Mouse (Mus musculus): ENCODE measurements around the gene Cpt1a. TPM values are rescaled to one million over a fixed set of nuclear protein-coding genes. Genes with fewer than 3 reads are reported as not detected.

Gene Cpt1a
- total RNA-seq (2021) (100 to 1,000 TPM; 214 to 344 TPM), polyA plus RNA-seq (2012; rRNA removed) (360 and 463 TPM in 2 replicates)
- long read RNA-seq, full-length matches to known transcripts, result 68 of 104 reads
- long read RNA-seq, partial matches to known transcripts, result 20 of 104 reads
- long read RNA-seq, other reads (novel, unspliced or antisense), result 16 of 104 reads

DNA sequence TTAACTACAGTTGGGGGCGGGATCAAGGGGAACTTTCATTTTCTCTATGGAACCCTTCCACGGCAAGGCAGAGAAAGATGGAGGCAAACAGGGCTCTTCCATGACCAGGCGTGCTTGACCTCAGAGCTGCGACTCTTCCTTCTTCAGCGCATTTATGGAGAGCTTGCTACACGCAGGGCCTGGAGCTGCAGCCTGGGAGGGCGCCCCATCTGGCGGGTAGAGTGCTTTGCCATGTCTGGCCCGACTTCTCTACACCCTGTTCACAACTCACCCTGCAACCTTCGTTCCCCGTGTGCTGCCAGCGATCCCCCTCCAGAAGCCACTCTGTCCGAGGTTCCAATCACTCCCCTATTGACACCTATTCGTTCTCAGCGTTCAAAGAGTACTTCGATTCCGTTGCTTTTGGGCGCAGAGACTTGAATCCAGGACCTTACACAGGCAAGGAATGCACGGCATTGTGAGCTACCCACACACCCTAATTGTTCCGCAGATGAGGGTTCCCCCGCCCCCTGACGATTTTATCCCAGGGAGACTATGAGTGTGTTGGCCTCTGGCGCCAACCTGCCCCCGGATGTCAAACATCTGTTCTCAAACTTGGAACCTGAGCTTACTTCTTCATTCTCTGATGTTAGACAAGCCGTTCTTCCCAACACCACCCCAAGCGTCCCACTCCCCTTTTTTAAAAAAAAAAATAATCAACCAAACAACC is at the start of gene Cpt1a:
Gene Cpt1a (plus strand): TSS at position 74 of the 709 bp plus-strand sequence.
- DNase-seq, result peak; percentile 79

DNA sequence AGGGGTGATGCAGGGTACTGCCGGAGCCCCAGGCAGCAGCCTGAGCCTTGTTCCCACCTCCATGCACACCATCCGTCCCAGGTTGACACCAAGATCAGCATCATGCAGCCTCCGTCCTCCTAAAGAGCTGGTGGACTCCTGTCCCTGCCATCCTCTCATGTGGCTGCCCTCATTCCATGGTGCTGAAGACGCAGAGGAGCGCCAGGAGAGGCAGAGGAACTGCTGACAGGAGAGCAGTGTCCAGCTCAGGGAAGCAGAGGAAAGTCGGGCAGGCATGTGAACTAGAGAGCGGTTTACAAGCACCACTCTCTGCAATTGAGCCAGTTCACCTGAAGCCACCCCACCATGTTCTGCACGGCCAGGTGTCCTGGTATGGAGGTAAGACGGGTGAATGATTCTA is 48.8 kb upstream of the Cpt1a start:
- no peak for DNase-seq

DNA sequence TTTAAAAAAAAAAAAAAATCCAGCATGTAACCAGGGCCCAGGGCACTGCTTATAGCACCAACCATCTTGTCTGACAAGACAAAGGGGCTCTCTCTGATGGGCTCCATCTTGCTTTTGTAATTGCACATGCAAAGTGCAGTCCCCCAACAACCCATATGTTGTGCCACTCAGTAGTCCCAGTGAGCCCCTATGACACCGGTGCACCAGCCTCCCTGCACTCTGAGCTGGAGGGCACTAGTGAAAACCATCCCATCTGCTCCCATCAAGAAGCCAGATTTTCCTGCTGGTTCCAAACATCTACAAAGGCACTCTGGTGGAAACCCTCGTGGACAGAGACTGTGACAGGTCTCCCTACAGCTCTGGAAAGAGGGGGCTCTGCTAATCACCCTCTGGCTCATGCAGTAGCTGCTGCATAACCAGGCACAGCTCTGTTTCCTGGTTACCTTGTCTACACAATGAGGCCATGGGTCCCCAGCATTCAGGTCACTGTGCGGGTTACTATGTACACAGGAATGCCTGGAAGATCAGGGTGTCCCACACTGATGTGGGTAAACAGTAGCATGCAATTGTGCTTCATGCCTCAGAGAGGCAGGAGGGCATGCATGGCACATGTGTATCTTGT is 46.3 kb upstream of the Cpt1a start:
- no peak for DNase-seq

DNA sequence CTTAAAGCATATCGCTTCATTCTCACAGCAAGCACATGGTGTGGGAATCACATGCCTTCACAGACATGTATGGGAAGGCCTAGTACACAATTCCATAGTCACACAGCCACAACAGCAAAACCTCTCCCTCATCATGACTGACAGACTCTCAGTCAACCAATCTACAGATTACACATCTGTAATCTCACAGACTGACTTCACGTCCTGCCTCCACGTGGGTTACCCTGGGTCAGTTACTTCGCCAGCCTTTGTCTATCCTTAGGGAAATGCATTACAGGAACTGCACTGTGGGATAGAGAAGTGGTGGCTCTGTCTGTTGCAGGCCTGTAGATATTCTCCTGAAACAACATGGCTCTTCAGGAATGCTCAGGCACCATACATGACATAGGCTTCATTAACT is 40.2 kb upstream of the Cpt1a start:
- DNase-seq, result no peak

DNA sequence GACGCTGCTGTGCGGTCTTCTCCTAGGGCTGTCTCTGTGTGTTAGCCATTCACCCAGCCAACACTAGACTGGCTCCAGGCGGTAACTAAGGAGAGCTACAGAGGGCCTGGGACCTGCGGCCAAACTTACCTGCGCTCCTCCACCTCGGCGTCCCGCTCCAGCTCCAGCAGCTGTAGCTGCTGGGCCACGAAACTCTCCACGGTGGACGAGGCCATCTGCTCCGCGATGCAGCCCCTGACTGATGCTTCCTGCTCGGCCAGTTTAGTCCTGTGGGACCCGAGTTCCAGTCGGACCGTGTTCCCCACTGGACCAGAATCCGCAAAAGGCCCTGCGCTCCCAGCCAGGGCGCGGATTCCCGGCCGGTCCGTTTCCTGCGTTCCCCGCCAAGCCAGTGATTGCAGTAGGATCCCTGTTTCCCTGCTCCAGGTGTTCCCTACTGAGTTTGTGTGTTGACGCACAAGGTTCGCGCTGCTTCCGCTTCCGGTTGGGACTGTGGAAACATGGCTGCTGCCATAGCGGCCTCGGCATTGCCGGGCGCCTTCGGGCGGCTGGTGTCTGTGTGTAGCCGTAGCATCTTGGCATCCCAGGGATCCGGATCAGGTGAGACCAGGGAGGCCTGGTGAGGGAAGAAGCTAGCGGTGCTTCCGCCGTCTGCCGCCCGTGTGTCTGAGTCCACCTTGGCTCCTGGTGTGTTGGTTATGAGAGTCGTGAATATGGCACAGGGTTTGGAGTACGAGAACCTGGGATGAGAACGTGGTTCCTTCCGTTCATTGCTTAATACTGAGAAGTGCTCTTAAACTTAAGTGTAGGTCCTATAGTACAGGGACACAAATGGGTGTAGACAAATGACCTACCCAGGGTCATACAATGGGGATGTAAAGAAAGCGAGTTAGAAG is 39.3 kb upstream of the Cpt1a start, which contains the start of the genes Mrpl21 and Ighmbp2:
Gene Mrpl21 (plus strand): TSS at position 330 of the 896 bp plus-strand sequence.
Gene Ighmbp2 (minus strand): TSS at position 446 of the 896 bp plus-strand sequence.
- DNase-seq, result peak; percentile 92

DNA sequence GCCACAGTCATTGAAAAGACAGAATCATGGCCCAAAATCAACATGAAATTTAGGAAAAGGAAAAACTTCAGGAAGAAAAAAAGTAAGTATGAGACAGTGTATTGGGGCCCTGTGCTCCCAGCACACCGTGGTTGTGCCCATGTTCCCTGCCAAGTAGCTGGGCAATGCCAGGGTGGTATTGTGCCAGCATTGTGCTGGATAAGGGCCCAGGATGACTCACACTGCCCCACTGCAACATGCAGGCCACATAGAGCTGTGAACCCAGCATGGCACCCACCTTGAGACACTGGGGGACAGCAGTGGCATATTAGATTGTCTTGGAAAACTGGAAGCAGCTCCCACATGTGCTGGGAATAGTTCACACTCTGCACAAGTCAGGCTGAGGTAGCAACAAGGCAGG is 33.1 kb upstream of the Cpt1a start:
- peak; percentile 65 for DNase-seq

DNA sequence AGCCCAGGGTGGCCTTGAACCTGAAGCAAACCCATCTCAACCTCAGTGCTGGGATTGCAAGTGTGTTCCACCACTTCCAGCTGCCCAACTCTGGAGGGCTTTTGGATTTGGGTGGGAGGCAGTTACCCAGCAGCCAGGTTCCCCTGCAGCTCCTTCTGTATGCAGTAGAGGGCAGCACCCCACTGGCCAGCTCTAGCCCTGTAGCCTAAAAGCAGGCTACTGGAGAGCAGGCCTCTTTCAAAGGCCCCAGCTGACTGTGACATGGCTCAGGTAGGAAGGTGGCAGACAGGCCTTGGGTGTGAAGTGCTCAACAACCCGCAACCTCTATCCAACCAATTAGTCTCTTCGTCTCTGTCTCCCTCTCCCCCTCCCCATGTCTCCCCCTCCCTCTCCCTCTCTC is 30.1 kb upstream of the Cpt1a start:
- peak; percentile 66 for DNase-seq

DNA sequence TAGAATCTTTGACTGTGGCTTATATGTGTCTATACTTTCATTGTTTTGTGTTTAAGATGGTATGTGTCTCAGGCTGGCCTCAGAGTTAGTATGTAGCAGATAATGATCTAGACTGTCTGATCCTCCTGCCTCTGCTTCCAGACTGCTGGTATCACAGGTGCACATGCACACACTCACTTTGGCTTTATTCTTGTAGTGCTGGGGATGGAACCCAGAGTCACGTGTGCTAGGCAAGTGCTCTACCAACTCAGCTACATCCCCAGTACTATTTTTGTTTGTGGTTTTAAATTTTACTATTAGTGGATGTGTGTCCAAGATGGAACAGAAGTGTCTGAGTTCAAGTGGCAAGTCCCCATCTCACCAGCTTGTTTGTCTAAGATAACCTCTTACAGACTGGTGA is 29.1 kb upstream of the Cpt1a start:
- DNase-seq, result no peak

DNA sequence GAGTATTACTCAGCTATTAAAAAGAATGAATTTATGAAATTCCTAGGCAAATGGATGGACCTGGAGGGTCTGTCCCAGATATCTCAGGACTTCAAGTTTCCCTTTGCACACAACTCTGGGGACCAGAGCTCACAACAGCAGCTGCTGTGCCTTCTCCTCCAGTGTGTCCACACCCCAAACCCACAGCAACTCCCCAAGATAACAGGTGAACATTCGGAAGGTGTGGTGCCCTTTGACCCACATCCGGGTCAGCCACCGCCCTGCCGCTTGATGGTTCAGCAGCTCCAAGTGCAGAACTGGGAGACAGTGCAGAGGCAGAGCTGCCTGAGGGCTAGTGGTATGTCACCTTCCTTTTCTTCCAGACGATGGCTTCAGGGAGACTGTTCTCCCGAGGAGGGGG is 26.9 kb upstream of the Cpt1a start:
- no peak for DNase-seq

DNA sequence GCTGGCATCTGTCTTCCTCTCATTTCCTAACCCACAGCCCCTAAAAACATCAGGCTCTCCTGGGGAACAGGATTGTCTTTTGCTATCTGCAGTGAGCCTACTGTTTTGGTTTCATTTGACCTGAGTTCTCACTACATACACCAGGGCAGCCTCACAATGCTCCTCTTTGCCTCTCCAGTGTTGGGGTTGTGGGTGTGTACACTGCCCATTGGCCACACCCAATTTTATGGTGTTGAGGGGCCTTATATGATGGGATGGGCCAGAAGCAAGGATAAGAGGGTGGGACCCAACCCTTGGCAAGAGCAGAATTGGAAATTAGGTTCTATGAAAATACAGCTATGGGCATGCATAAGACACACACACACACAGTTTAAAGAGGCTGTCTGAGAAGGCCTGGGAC is 25.1 kb upstream of the Cpt1a start:
- DNase-seq, result no peak

DNA sequence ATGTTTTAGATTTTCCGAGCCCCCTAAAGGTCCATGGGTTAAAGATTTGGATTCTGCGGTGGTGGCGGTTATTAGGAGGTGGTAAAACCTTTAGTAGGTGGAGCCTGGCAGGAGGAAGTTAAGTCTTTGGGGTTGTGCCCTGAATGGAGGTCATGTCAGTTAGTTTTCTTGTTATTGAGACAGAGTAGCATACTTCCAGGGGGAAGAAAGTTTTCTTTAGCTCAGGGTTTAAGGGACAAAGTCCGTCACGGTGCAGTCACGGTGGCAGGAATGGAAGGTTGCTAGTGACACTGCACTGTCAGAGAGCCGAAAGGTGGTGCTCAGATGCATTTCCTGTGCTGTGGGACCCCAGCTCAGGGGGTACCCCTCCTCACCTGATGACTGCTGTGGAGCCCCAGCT is 24.4 kb upstream of the Cpt1a start:
- no peak for DNase-seq

DNA sequence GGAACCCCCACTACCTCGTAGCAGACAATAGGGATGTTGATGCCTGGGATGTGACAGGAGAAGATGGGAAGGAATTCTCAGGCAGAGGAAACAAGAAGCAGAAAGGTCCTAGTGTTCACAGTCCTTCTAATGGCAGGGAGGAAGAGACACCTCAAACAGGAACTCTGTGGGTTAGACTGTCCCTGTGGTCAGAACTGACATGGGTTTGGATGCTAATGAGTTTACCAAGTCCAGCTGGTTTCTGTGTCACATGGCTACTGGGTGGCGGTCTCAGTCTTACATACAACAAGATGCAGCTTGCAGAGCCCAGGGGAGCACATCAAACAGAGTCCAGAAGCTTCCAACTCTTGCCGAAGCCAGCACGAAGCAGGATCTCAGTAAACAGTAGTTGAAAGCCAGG is 18.1 kb upstream of the Cpt1a start:
- no peak for DNase-seq

DNA sequence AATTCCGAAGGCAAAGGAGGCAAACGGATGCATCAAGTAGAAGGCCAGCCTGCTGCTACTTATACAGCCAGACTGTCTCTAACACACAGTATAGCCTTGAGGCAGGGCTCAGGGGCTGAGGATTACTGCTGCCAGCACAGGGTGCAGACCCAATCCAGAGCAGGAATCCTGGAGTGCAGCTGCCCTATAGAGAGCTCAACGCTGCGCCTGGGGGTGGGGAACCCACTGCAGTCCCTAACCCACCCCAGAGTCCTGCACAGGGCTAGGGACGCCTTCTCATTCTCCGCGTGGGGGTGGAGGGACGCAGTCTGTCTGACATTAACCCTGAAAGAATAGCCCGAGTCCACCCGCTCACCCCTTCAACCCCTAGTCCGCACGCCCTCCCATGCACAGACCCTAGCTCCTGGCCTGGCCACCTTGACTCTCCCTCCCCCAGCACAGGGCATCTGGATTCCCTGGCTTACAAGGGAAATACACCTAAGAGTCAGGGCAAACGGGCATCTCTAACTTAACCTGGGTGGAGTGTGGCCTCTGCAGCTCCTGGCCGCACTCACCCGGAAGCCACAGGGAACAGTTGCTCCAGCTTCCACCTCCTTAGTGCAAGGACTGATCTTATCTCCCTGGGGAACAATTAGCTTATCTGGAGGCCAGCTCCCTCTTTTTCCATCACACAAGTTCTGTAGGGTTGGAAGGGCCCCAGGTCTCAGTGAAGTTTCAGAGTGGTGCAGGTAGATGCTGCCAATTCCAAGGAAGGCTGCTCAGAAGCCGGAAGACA is 14.8 kb upstream of the Cpt1a start:
- no peak for DNase-seq

DNA sequence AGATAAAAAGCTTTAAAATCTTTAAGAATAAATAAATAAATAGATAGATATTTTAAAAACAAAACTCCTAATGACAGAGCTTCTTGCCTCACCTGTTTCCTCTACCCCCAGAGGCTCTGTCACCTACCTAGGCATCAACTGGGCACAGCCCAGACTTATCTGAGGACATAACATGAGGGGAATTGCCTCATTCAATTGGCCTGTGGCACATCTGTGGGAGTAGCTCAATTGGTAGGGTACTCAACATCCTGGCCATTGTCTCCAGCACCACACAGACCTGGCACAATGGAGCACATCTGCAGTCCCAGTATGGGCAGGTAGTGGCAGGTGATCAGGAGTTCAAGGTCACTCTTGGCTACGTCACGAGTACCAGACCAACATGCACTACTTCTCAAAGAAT is 2.8 kb upstream of the Cpt1a start:
- no peak for DNase-seq

DNA sequence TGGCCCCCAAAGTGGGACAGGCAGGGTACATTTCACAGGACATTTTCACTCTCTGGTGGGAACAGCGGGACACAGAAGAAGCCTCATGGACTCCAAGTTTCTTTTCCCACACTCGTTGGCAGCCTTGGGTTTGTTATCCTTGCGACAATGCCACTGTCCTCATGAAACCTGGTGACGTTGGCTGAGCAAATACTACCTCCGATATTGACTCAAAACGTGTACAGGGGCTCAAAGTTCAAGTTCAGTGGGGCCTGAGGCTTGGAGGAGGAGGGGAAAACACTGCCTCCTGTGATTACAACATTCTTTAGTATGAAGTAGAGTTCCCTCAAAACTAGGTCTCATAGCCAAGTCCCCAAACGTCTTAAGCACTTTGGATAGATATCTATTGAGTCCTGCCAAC is 2.0 kb upstream of the Cpt1a start:
- DNase-seq, result peak; percentile 34

DNA sequence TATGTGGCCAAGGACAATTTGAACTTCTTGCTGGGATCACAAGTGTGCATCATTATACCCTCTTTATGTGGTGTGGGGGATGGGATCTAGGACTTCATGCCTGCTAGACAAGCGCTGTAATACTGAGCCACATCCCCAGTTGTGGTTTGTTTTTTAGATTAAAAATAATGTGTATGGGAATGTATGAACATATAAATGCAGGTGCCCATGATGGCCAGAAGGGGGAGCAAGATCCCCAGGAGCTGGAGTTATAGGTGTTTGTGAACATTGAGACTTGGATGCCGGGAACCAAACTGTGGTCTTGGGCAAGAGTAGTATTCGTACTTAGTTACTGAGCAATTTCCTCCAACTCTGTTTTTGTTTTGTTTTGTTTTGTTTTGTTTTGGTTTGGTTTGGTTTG is 1.3 kb upstream of the Cpt1a start:
- peak; percentile 31 for DNase-seq

DNA sequence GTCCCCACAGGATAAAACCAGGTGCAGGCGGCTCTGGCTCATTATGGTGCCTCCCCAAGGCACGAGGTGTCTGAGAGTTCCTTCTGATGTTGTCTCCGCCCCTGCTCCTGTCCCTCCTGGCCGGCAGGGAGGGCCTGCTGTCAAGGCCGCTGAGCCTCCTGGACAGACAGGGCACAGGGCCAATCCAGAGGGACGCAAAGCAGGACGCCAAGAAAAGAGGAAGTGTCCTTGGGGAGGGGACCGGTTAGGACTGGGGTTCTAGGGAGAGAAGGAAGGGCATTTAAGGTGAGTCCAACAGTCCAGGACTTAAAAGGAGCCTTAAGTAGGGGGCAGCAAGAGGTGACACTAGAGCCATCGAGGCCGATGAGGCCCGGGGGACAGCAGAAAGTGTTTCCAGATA is 517 bp upstream of the Cpt1a start:
- DNase-seq, result peak; percentile 92

DNA sequence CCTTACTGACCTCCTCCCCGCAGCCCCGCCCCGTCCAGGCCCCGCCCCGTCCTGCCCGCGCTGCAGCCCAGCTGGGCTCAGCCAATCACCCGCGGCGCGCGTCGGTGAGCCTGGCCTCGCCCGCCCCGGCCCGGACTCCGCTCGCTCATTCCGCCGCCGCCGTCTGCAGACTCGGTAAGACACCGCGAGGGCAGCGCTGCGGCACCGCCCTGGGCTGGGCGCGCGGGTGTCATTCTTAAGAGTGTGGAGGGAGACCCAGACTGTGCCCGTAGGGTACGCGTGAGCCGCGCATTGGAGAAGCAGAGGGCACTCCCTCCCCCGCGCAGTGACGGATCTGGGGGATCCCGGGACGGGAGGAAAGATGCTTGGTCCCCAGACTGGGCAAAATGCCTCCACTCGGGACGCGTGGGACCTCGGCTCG is 1.1 kb downstream of the Cpt1a start:
- DNase-seq, result peak; percentile 97

DNA sequence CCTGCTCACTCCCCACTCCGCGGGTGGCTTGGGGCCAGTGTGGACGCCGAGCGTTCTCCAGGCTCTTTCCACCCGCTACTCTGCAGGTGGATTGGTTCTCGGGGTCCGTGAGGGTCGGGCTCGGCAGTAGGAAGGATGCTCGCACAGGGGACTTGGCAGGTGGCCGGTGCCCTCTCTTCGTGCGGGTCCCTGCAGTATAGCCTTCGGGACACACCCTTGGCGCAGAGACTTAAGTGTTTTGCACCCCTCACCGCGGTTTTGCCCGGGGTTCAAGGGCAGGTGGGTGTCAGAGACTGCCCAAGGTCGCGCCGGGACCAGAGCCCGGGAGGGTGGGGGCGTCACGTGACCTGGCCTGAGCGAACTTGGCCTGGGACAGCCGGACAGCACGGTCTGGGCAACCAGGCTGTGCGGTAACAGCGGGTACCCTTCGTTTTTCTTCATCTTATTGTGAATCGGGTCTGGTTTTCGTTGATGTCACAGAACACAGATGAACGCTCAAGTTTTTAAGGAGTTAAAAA is 1.7 kb downstream of the Cpt1a start:
- DNase-seq, result peak; percentile 96

DNA sequence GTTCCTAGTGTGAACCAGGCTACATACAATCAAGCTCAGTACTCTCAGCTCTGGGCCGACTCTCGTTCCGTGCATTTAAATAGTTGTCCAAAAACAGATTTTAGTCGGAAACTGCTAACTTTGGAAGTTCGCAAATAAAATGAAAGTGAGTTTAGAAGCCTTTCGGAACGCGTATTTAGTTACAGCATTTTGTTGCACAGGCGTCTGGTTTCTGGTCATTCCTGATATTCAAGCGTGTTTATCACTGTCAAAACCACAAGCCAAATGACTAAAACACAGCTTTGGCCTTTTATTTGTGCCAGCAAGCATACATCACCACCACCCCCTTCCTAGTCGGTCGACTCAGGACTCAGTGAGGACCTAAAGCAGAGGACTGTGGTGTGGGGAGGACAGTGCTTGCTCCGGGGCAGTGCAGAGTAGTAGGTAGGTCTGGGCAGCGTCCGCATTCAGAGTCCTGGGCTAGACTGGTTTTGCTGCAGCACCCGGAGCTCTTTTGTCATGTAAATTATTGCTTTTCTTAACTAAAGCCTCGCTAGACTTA is 2.2 kb downstream of the Cpt1a start:
- DNase-seq, result peak; percentile 81

Measured in adrenal gland, adult 2 months (tissue).